Mouse (Mus musculus): ENCODE measurements at regions not wholly inside any gene's neighbourhood (a gene's known extent, or its start where the extent isn't known, plus 50 kb on each side); places are given as distances from the start of the nearest gene placed in this dataset.

DNA sequence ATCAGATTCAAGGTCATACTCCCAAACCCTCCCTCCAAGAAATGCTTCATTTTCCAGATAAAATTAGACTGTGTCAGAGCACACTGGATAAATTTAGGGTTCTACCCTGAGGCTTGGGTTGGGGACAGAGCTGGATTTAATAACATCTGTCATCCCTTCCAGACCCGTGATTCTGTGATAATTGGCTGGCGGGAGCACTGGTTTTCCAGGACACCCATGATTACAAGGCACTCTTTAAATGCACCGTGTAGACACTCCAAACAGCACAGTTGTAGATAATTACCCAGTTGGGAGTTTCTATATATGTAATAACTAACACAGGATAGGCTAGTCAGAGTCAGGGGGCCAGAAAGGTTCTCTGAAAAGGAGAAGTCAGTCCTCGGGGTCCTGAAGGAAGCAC is 108.4 kb upstream of the Nebl start:
- Histone ChIP-seq H3K4me1 (ENCODE audit: control insufficient read depth, insufficient read depth, low read length) (no peaks in the 10 kb centered on the region), H3K9ac (ENCODE audit: low read depth, poor library complexity, severe bottlenecking) (no peak overlapping the region), H3K4me3 (ENCODE audit: low read depth, low read length) (no peak overlapping the region), H3K27me3 (ENCODE audit: control insufficient read depth, insufficient read depth, low read length, poor library complexity, severe bottlenecking) (no peaks in the 10 kb centered on the region), H3K36me3 (ENCODE audit: control insufficient read depth, insufficient read depth, low read length, poor library complexity, severe bottlenecking) (no peaks in the 10 kb centered on the region), H3K27ac (ENCODE audit: insufficient read depth, low read length) (no peak overlapping the region), H3K9me3 (replicated peaks; ENCODE audit: control insufficient read depth, insufficient read depth, low read length, poor library complexity, severe bottlenecking) (no peaks in the 10 kb centered on the region)
- no peak for TF ChIP-seq CTCF (IDR thresholded peaks at IDR 0.05; ENCODE audit: low read depth, low read length)
- TF ChIP-seq EP300 (IDR thresholded peaks at IDR 0.05; ENCODE audit: insufficient read depth, low read depth, low read length): no peak
- TF ChIP-seq POLR2A (IDR thresholded peaks at IDR 0.05; ENCODE audit: insufficient read depth, low read length): no peak

DNA sequence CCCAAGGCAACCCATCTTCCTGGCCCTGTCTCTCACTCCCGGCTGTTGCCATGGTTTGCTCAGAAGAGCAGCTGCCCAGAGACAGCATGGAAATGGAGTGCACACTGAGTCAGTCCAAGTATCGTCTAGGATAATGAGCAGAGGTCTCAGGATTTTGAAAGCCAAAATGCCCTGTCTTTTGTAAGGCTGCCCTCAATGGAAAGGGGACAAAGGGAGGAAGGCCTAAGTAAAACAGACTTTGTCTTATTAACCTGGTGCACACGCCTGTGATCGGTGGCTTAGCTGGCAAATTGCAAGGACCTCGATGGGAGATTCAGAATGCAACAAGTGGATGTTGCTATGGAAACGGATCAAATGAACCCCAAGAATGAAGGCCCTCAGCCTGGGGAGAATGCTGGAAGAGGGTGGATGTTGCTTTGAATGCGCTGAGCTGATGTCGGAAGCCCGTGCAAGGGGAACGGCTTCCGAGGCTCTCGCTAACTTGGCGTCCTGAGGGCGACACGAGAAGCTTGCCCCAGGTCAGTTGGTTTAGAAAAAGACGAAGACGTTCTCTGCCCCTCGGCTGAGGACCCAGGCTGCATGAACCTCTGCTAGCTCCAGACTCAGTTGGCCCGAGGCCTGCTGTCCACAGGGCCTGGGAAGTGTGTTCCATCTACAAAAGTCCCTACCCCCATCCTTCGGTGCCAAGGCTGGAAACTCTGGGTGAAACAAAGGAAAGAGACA is 107.8 kb upstream of the Nebl start:
- Histone ChIP-seq H3K4me1 (ENCODE audit: control insufficient read depth, insufficient read depth, low read length) (no peaks in the 10 kb centered on the region), H3K4me3 (ENCODE audit: low read depth, low read length) (no peak overlapping the region), H3K9ac (ENCODE audit: low read depth, poor library complexity, severe bottlenecking) (no peak overlapping the region), H3K27ac (ENCODE audit: insufficient read depth, low read length) (no peak overlapping the region), H3K9me3 (replicated peaks; ENCODE audit: control insufficient read depth, insufficient read depth, low read length, poor library complexity, severe bottlenecking) (no peaks in the 10 kb centered on the region), H3K36me3 (ENCODE audit: control insufficient read depth, insufficient read depth, low read length, poor library complexity, severe bottlenecking) (no peaks in the 10 kb centered on the region), H3K27me3 (ENCODE audit: control insufficient read depth, insufficient read depth, low read length, poor library complexity, severe bottlenecking) (no peaks in the 10 kb centered on the region)
- no peak for TF ChIP-seq CTCF (IDR thresholded peaks at IDR 0.05; ENCODE audit: low read depth, low read length)
- no peak for TF ChIP-seq EP300 (IDR thresholded peaks at IDR 0.05; ENCODE audit: insufficient read depth, low read depth, low read length)
- TF ChIP-seq POLR2A (IDR thresholded peaks at IDR 0.05; ENCODE audit: insufficient read depth, low read length): no peak

- TF ChIP-seq POLR2A (IDR thresholded peaks at IDR 0.05; ENCODE audit: insufficient read depth, low read length) (no peak), CTCF (IDR thresholded peaks at IDR 0.05; ENCODE audit: low read depth, low read length) (no peak), EP300 (IDR thresholded peaks at IDR 0.05; ENCODE audit: insufficient read depth, low read depth, low read length) (no peak)
- H3K9ac ChIP-seq (ENCODE audit: low read depth, poor library complexity, severe bottlenecking): no peak overlapping the region
- no peaks in the 10 kb centered on the region for H3K36me3 ChIP-seq (ENCODE audit: control insufficient read depth, insufficient read depth, low read length, poor library complexity, severe bottlenecking)
- H3K27me3 ChIP-seq (ENCODE audit: control insufficient read depth, insufficient read depth, low read length, poor library complexity, severe bottlenecking): no peaks in the 10 kb centered on the region
- H3K27ac ChIP-seq (ENCODE audit: insufficient read depth, low read length): no peak overlapping the region
- H3K4me1 ChIP-seq (ENCODE audit: control insufficient read depth, insufficient read depth, low read length): no peaks in the 10 kb centered on the region
- no peaks in the 10 kb centered on the region for H3K9me3 ChIP-seq (replicated peaks; ENCODE audit: control insufficient read depth, insufficient read depth, low read length, poor library complexity, severe bottlenecking)
- no peak overlapping the region for H3K4me3 ChIP-seq (ENCODE audit: low read depth, low read length)
These were observed 107.1 kb upstream of the Nebl start for GRCm38 (mm10) chr2:17838381-17838680.

- Histone ChIP-seq H3K9me3 (replicated peaks; ENCODE audit: control insufficient read depth, insufficient read depth, low read length, poor library complexity, severe bottlenecking) (no peaks in the 10 kb centered on the region), H3K27me3 (ENCODE audit: control insufficient read depth, insufficient read depth, low read length, poor library complexity, severe bottlenecking) (no peaks in the 10 kb centered on the region), H3K9ac (ENCODE audit: low read depth, poor library complexity, severe bottlenecking) (no peak overlapping the region), H3K4me3 (ENCODE audit: low read depth, low read length) (no peak overlapping the region), H3K36me3 (ENCODE audit: control insufficient read depth, insufficient read depth, low read length, poor library complexity, severe bottlenecking) (no peaks in the 10 kb centered on the region), H3K27ac (ENCODE audit: insufficient read depth, low read length) (no peak overlapping the region), H3K4me1 (ENCODE audit: control insufficient read depth, insufficient read depth, low read length) (no peaks in the 10 kb centered on the region)
- no peak for TF ChIP-seq CTCF (IDR thresholded peaks at IDR 0.05; ENCODE audit: low read depth, low read length)
- TF ChIP-seq POLR2A (IDR thresholded peaks at IDR 0.05; ENCODE audit: insufficient read depth, low read length): no peak
- TF ChIP-seq EP300 (IDR thresholded peaks at IDR 0.05; ENCODE audit: insufficient read depth, low read depth, low read length): no peak
These were observed 106.5 kb upstream of the Nebl start for GRCm38 (mm10) chr2:17837541-17838380.

GRCm38 (mm10) chr2:17832726-17833125 is 101.5 kb upstream of the Nebl start:
- Histone ChIP-seq H3K36me3 (ENCODE audit: control insufficient read depth, insufficient read depth, low read length, poor library complexity, severe bottlenecking) (no peaks in the 10 kb centered on the region), H3K4me3 (ENCODE audit: low read depth, low read length) (no peak overlapping the region), H3K4me1 (ENCODE audit: control insufficient read depth, insufficient read depth, low read length) (no peaks in the 10 kb centered on the region), H3K9ac (ENCODE audit: low read depth, poor library complexity, severe bottlenecking) (no peak overlapping the region), H3K27ac (ENCODE audit: insufficient read depth, low read length) (no peak overlapping the region), H3K27me3 (ENCODE audit: control insufficient read depth, insufficient read depth, low read length, poor library complexity, severe bottlenecking) (no peaks in the 10 kb centered on the region), H3K9me3 (replicated peaks; ENCODE audit: control insufficient read depth, insufficient read depth, low read length, poor library complexity, severe bottlenecking) (no peaks in the 10 kb centered on the region)
- no peak for TF ChIP-seq POLR2A (IDR thresholded peaks at IDR 0.05; ENCODE audit: insufficient read depth, low read length)
- no peak for TF ChIP-seq EP300 (IDR thresholded peaks at IDR 0.05; ENCODE audit: insufficient read depth, low read depth, low read length)
- TF ChIP-seq CTCF (IDR thresholded peaks at IDR 0.05; ENCODE audit: low read depth, low read length): no peak

- TF ChIP-seq CTCF (IDR thresholded peaks at IDR 0.05; ENCODE audit: low read depth, low read length): no peak
- TF ChIP-seq POLR2A (IDR thresholded peaks at IDR 0.05; ENCODE audit: insufficient read depth, low read length): no peak
- TF ChIP-seq EP300 (IDR thresholded peaks at IDR 0.05; ENCODE audit: insufficient read depth, low read depth, low read length): no peak
- Histone ChIP-seq H3K9ac (ENCODE audit: low read depth, poor library complexity, severe bottlenecking) (no peak overlapping the region), H3K36me3 (ENCODE audit: control insufficient read depth, insufficient read depth, low read length, poor library complexity, severe bottlenecking) (no peaks in the 10 kb centered on the region), H3K9me3 (replicated peaks; ENCODE audit: control insufficient read depth, insufficient read depth, low read length, poor library complexity, severe bottlenecking) (no peaks in the 10 kb centered on the region), H3K27ac (ENCODE audit: insufficient read depth, low read length) (no peak overlapping the region), H3K4me1 (ENCODE audit: control insufficient read depth, insufficient read depth, low read length) (no peaks in the 10 kb centered on the region), H3K4me3 (ENCODE audit: low read depth, low read length) (no peak overlapping the region), H3K27me3 (ENCODE audit: control insufficient read depth, insufficient read depth, low read length, poor library complexity, severe bottlenecking) (no peaks in the 10 kb centered on the region)
These were observed 99.0 kb upstream of the Nebl start for GRCm38 (mm10) chr2:17830216-17830615.

Measured in ES-Bruce4 (cell line).